Mouse (Mus musculus): ENCODE results near the gene Anxa10.

Gene Anxa10

GRCm38 (mm10) chr8:62123098-62123497, at the start of gene Anxa10:
Anxa10 (minus strand) TSS chr8:62123150.
- no peak for DNase-seq (ENCODE audit: low spot score)

DNA sequence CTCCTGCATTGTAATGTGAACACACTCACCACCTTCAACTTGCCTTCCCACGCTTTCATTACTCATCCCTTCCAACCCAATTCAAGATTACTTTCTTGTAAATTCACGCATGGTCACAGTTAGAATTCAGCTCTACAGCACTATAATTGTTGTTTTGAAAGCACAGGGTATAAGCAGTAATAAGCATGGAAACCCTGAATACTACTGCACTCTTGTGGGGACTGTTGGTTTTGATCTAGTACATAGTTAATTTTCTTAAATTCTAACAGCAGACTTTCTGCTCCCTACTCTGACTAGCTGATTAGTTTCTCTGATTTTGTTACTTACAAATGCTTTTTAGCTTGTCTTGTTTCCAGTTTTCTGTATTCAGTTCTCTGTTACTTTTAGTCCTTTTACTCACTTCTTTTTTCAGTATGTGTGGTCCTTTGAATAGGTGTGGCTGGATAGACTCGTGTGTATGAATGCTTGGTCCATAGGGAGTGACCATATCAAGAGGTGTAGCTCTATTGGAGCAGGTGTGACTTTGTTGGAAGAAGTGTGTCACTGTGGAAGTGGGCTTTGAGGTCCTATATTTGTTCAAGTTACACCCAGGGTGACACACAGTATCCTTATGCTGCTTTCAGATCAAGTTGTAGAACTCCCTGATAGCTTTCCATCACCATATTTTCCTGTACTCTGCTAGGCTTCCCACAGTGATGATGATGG, 9.9 kb upstream of the Anxa10 start:
- DNase-seq (ENCODE audit: low spot score): no peak

GRCm38 (mm10) chr8:62097213-62097612, 25.7 kb downstream of the Anxa10 start:
- no peak for DNase-seq (ENCODE audit: low spot score)

GRCm38 (mm10) chr8:62081804-62082203, 41.1 kb downstream of the Anxa10 start:
- DNase-seq (ENCODE audit: low spot score): no peak

DNA sequence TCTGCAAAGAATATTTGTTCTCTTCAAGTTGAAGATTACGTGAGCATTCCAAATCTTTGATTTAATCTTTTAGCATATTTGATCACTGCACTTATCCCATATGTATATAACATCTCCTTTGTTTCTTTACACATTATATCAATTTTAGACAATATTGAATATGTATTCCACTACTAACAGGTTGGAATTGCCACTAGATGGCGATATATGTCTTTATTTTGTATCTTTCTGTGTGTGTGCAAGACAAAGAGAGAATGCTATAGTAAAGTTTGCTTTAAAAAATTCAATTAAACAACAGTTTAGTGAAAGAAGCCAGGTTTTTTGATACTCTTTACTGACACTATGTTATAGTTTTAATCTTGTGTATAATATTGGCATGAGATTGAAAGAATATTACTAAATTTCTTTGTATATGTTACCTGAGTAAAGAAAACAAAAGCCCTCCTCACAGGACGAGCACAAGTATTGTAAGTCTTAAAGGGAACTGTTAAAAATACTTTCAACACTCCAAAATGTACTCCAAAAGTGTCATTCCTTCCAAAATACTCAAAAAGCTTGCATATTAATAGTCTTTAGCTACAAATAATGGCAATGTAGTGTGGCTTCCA, 42.7 kb downstream of the Anxa10 start:
- no peak for DNase-seq (ENCODE audit: low spot score)

GRCm38 (mm10) chr8:62068305-62068704, 54.6 kb downstream of the Anxa10 start:
- DNase-seq (ENCODE audit: low spot score): no peak

- no peak for DNase-seq (ENCODE audit: low spot score)
These were observed 62.6 kb downstream of the Anxa10 start for GRCm38 (mm10) chr8:62060357-62060756.

- peak; percentile 3 for DNase-seq (ENCODE audit: low spot score)
These were observed 76.1 kb downstream of the Anxa10 start for GRCm38 (mm10) chr8:62046809-62047208.

DNA sequence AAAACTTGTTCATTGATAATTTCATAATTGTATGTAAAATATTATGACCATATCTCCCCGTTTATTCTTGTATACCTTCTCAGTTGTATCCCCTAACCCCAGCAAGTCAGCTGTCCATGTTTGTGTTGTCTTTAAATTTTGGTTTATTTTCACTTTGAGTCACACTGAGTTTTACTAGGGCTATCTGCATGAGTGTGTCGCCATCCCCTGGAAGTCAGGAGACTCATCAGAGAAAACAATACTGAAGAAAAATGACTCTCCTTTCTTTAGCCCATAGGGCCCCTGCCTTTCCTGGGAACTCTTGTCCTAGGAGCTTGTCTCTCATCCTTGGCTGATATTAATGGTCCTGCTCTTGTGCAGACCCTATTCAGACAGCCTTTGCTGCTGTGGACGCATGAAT, 88.6 kb downstream of the Anxa10 start:
- no peak for DNase-seq (ENCODE audit: low spot score)

- no peak for DNase-seq (ENCODE audit: low spot score)
These were observed 108.4 kb downstream of the Anxa10 start for GRCm38 (mm10) chr8:62014582-62014981.

DNA sequence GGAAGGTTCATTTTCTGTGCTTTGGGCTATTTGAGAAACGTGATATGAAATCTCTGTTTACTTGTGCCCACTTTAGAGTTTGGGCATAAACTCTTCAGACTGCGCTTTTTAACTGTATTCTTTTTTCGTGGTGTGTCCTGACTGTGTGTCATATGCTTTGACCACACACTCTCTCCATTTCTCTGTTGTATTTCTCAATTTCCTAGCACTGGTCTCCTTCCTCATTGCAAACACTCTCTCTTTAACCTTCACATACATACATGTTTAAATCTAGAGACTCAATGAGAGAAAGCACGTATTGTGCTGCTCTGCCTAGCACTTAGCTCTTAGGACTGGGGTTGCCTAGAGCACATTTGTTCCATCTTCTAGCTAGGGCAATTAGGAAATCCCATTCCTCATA, 108.8 kb downstream of the Anxa10 start:
- no peak for DNase-seq (ENCODE audit: low spot score)
